Mouse (Mus musculus) embryonic fibroblast, embryonic 13.5 days (primary cell): ENCODE measurements around the gene Ttc28.

Experiments
- CTCF ChIP-seq: IDR thresholded peaks from 2 replicates; pipeline ENCODE4 v1.5.1; 2011; ENCODE audit warnings: mild to moderate bottlenecking, control low read depth, low read length, moderate library complexity, borderline replicate concordance; ENCODE audit not compliant: insufficient read depth
- POLR2A ChIP-seq: IDR thresholded peaks from 2 replicates; pipeline ENCODE4 v1.6.1; 2011; ENCODE audit warnings: low read depth, mild to moderate bottlenecking, control low read depth, low read length, moderate library complexity

- TF ChIP-seq CTCF (no peak), POLR2A (no peak)
Measured at GRCm38 (mm10) chr5:111195488-111196485, 316.2 kb downstream of the Ttc28 start.
